Mouse (Mus musculus) midbrain, embryonic 14.5 days (tissue): ENCODE measurements around the gene Macrod1. TPM values are rescaled to one million over a fixed set of nuclear protein-coding genes. Genes with fewer than 3 reads are reported as not detected.

ENCODE experiments used
- ATAC-seq: fragments of 200-750 bp; cut with Nextera tagmentation; 2 replicates; pipeline ENCODE4 v1.8.0; 2017; ENCODE audit warnings: moderate number of reproducible peaks, moderate library complexity; ENCODE audit not compliant: low FRiP score, low TSS enrichment
- DNase-seq: peaks from one replicate; pipeline ENCODE4 v3.0.0-alpha.2; 2015
- H3K27ac ChIP-seq: fragments of 300-500 bp; sonication (generic); replicated peaks from 2 replicates; pipeline ENCODE4 v1.5.1; 2014; ENCODE audit warnings: mild to moderate bottlenecking, low read depth, low read length, moderate library complexity
- H3K27me3 ChIP-seq: fragments of 300-500 bp; sonication (generic); 2 replicates; pipeline ENCODE4 v1.6.1; 2014; ENCODE audit warnings: low read length, control low read depth, mixed read lengths; ENCODE audit not compliant: control insufficient read depth, insufficient read depth
- H3K36me3 ChIP-seq: fragments of 300-500 bp; sonication (generic); 2 replicates; pipeline ENCODE4 v1.6.1; 2014; ENCODE audit warnings: low read length, control low read depth; ENCODE audit not compliant: control insufficient read depth, insufficient read depth
- H3K4me1 ChIP-seq: fragments of 300-500 bp; sonication (generic); 2 replicates; pipeline ENCODE4 v1.6.1; 2014; ENCODE audit warnings: mild to moderate bottlenecking, antibody characterized with exemption, low read length, control low read depth; ENCODE audit not compliant: control insufficient read depth, insufficient read depth
- H3K4me2 ChIP-seq: fragments of 300-500 bp; sonication (generic); 2 replicates; pipeline ENCODE4 v1.6.1; 2014; ENCODE audit warnings: mild to moderate bottlenecking, low read length, moderate library complexity
- H3K4me3 ChIP-seq: fragments of 300-500 bp; sonication (generic); replicated peaks from 2 replicates; pipeline ENCODE4 v1.5.1; 2014; ENCODE audit warnings: low read depth, low read length
- H3K9ac ChIP-seq: fragments of 300-500 bp; sonication (generic); replicated peaks from 2 replicates; pipeline ENCODE4 v1.6.1; 2014; ENCODE audit warnings: mild to moderate bottlenecking, low read length, moderate library complexity
- H3K9me3 ChIP-seq: fragments of 300-500 bp; sonication (generic); 2 replicates; pipeline ENCODE4 v1.6.1; 2016; ENCODE audit warnings: low read length, control low read depth, mixed read lengths; ENCODE audit not compliant: control insufficient read depth
- WGBS: fragments of 180-500 bp; shearing (Covaris S2); extraction: QIAGEN DNeasy Blood & Tissue Kit; methylation state at CpG from one replicate; pipeline ENCODE4 v1.1.7; 2014; 5-methylcytosine and 5-hydroxymethylcytosine counted together
- polyA plus RNA-seq: library from polyadenylated mRNA; unstranded; fragments of >200 nt; fragmentation: Nextera tagmentation; extraction: Ambion mirVana; gene quantifications from 2 replicates; pipeline ENCODE4 v1.2.1, GENCODE M21; 2014

The Macrod1 gene
- polyA plus RNA-seq, 1 experiment from 2014 or later = 3.4 TPM

DNA sequence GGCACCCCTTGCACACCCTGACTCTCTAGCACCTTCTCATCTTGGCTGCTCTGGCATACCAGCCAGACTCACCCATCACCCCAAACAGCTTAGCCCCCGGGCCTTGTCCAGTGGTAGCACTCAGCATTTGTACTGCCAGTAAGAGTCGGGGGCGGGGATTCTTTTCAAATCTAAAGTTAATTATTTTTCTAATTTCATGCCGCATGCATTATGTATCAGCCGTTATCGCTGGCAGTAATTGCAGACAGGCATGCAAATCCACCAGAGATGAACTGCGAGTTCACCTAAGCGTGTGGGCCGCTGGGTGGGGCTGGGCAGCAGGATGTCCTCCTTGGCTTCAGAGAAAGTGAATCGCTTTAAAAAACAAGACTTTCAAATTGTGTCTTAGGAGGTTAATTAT lies 45.4 kb downstream of the Macrod1 start:
- Histone ChIP-seq H3K4me2 (no peak overlapping the region), H3K27ac (0 out of 2 replicates have a peak overlapping the region, but pooled peaks have one; percentile 34), H3K36me3 (no peaks in the 10 kb centered on the region), H3K4me1 (peaks cover 44% of the 10 kb centered on the region), H3K4me3 (no peak overlapping the region), H3K9ac (no peak overlapping the region), H3K9me3 (no peaks in the 10 kb centered on the region), H3K27me3 (no peaks in the 10 kb centered on the region)
- DNase-seq (peak; percentile 60), ATAC-seq (no peak)
- 41% methylated on average over 10 of the region's 10 CpGs for WGBS

DNA sequence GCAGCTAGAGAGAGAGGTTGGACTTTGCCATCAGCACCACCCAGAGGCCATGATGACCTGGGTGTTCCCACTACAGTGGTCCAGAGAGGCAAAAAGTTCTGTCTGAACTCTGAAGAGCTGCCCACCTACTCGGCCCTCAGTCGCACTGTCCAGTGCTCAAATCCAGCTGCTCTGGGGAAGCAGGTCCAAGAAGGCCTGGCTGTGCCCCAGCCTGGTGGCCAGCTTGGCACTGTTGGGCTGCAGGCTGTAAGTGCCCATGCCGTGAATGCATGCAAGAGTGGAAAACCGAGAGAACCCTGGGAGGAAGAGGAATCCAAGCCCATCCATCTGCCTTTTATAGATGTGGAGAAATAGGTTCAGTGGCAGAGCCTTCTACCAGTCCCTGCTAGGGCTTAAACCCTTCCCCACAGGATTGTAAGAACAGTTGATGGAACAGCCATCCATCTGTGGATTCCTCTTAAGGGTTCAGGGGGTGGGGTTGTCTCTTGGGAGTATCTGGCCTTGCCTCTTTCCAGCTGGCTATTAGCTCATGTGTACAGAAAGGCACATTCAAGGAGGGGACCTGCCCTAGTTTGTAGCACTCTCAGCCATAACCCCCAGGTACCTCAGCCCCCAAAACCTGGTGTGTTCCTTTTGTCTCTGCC lies 46.9 kb downstream of the Macrod1 start:
- H3K4me2 ChIP-seq = peak overlapping the region; percentile 31; the same call in 1 of the 2 replicates
- H3K27ac ChIP-seq = peak overlapping the region; percentile 34
- 60% methylated on average over 4 of the region's 4 CpGs for WGBS
- H3K36me3 ChIP-seq = no peaks in the 10 kb centered on the region
- no peak for ATAC-seq
- H3K4me1 ChIP-seq = peaks cover 44% of the 10 kb centered on the region
- H3K9ac ChIP-seq = peak overlapping the region; percentile 21; the same call in 1 of the 2 replicates
- no peak overlapping the region for H3K4me3 ChIP-seq
- no peaks in the 10 kb centered on the region for H3K27me3 ChIP-seq
- DNase-seq = peak; percentile 41
- H3K9me3 ChIP-seq = no peaks in the 10 kb centered on the region

- DNase-seq = peak; percentile 67
- H3K9ac ChIP-seq = no peak overlapping the region; the same call in 1 of the 2 replicates
- H3K27ac ChIP-seq = peak overlapping the region; percentile 34; the same call in 1 of the 2 replicates
- H3K4me3 ChIP-seq = no peak overlapping the region
- H3K4me1 ChIP-seq = peaks cover 44% of the 10 kb centered on the region
- WGBS = 4% methylated on average over 19 of the region's 19 CpGs
- H3K27me3 ChIP-seq = no peaks in the 10 kb centered on the region
- H3K36me3 ChIP-seq = no peaks in the 10 kb centered on the region
- H3K4me2 ChIP-seq = peak overlapping the region; percentile 31
- no peak for ATAC-seq
- no peaks in the 10 kb centered on the region for H3K9me3 ChIP-seq
Observed at GRCm38 (mm10) chr19:7103993-7104401, 47.4 kb downstream of the Macrod1 start.

- Histone ChIP-seq H3K9me3 (no peaks in the 10 kb centered on the region), H3K4me2 (no peak within 1 kb of the TSS), H3K36me3 (no peaks in the 10 kb centered on the region), H3K9ac (no peak within 1 kb of the TSS), H3K4me1 (peaks cover 50% of the 10 kb centered on the region), H3K27ac (peak within 1 kb of the TSS; percentile 21; the same call in 1 of the 2 replicates), H3K27me3 (no peaks in the 10 kb centered on the region), H3K4me3 (no peak within 1 kb of the TSS)
- DNase-seq = peak; percentile 58
- WGBS = 14% methylated on average over 9 of the region's 9 CpGs
- ATAC-seq = no peak
Observed at GRCm38 (mm10) chr19:7105544-7105943, 48.9 kb downstream of the Macrod1 start, which contains the start of gene Flrt1. Flrt1 (minus strand) TSS chr19:7105729.

GRCm38 (mm10) chr19:7106566-7106965 lies 50.0 kb downstream of the Macrod1 start:
- Histone ChIP-seq H3K4me1 (peaks cover 52% of the 10 kb centered on the region), H3K9ac (no peak overlapping the region), H3K36me3 (no peaks in the 10 kb centered on the region), H3K27ac (no peak overlapping the region), H3K9me3 (no peaks in the 10 kb centered on the region), H3K4me3 (no peak overlapping the region), H3K27me3 (no peaks in the 10 kb centered on the region), H3K4me2 (no peak overlapping the region)
- 86% methylated on average over 2 of the region's 2 CpGs for WGBS
- DNase-seq (no peak), ATAC-seq (no peak)

GRCm38 (mm10) chr19:7107174-7107573 lies 50.6 kb downstream of the Macrod1 start:
- ATAC-seq (no peak), DNase-seq (no peak)
- Histone ChIP-seq H3K9ac (no peak overlapping the region), H3K27me3 (no peaks in the 10 kb centered on the region), H3K4me1 (peaks cover 46% of the 10 kb centered on the region), H3K4me2 (no peak overlapping the region), H3K36me3 (no peaks in the 10 kb centered on the region), H3K9me3 (no peaks in the 10 kb centered on the region), H3K4me3 (no peak overlapping the region), H3K27ac (no peak overlapping the region)
- WGBS = 85% methylated on average over 4 of the region's 4 CpGs

DNA sequence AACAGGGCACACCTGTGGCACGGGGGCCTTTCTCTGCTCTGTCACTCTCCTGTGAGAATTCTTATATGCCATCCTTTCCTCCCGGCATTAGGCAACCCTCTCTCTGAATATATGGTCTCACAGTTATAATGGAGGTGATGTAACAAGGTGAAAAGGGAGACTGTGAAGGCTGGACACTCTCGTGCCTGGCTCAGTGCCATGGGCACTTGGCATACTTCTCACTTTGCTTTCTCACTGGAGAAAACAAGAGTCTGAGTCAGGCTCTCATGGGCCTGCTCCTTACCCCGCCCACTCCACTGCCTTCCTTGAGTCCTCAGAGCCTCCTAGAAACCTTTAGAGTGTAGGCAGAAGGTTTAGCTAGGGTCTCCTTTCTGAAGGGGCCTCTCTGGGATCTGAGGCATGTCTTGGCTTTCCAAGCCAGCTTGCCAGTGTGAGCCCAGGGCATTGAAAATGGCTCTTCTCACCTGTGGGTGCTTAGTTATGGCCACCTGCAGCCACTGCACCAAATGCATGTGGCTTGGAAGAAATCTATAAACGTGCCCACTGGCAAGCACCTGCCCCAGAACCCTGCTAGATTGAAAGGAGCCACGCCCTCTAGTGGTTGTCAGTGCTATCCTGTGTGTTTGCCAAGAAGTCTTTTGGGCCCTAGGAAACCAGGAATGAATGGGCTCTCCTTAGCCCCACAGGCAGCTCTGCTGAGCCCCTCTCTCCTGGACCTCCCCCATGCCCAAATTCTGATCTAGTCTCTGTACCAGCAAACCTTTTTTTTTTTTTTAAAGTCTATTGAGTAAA lies 51.7 kb downstream of the Macrod1 start:
- Histone ChIP-seq H3K27me3 (no peaks in the 10 kb centered on the region), H3K4me1 (peaks cover 44% of the 10 kb centered on the region), H3K36me3 (no peaks in the 10 kb centered on the region), H3K9me3 (no peaks in the 10 kb centered on the region), H3K9ac (no peak overlapping the region), H3K4me2 (no peak overlapping the region), H3K4me3 (no peak overlapping the region), H3K27ac (no peak overlapping the region)
- WGBS = 49% methylated on average over 6 of the region's 6 CpGs
- DNase-seq (peak; percentile 69), ATAC-seq (no peak)

- WGBS = 7% methylated on average over 5 of the region's 5 CpGs
- Histone ChIP-seq H3K4me2 (no peak overlapping the region), H3K4me1 (peaks cover 43% of the 10 kb centered on the region), H3K4me3 (no peak overlapping the region), H3K27me3 (no peaks in the 10 kb centered on the region), H3K36me3 (no peaks in the 10 kb centered on the region), H3K27ac (no peak overlapping the region), H3K9me3 (no peaks in the 10 kb centered on the region), H3K9ac (no peak overlapping the region)
- ATAC-seq = no peak
- no peak for DNase-seq
Observed at GRCm38 (mm10) chr19:7110097-7110496, 53.5 kb downstream of the Macrod1 start.
